Mouse (Mus musculus) forebrain, embryonic 11.5 days (tissue): ENCODE data around the gene Igf2bp2. TPM values are rescaled to one million over a fixed set of nuclear protein-coding genes. Genes with fewer than 3 reads are reported as not detected.

Experiments
- ATAC-seq: fragments of 200-750 bp; cut with Nextera tagmentation; replicated peaks from 2 replicates; pipeline ENCODE4 v1.8.0; 2017; ENCODE audit warnings: moderate TSS enrichment; ENCODE audit not compliant: low FRiP score
- DNase-seq: peaks from one replicate; pipeline ENCODE4 v3.0.0-alpha.2; 2017; ENCODE audit warnings: low spot score
- H3K27ac ChIP-seq: fragments of 300-500 bp; sonication (generic); 2 replicates; pipeline ENCODE4 v1.5.1; 2014; ENCODE audit warnings: low read depth, low read length
- H3K27me3 ChIP-seq: fragments of 300-500 bp; sonication (generic); 2 replicates; pipeline ENCODE4 v1.6.1; 2014; ENCODE audit warnings: mild to moderate bottlenecking, low read length, mixed read lengths; ENCODE audit not compliant: control insufficient read depth, insufficient read depth
- H3K36me3 ChIP-seq: fragments of 300-500 bp; sonication (generic); 2 replicates; pipeline ENCODE4 v1.6.1; 2014; ENCODE audit warnings: mild to moderate bottlenecking, low read length, moderate library complexity, mixed read lengths; ENCODE audit not compliant: control insufficient read depth, insufficient read depth
- H3K4me1 ChIP-seq: fragments of 300-500 bp; sonication (generic); replicated peaks from 2 replicates; pipeline ENCODE4 v1.6.1; 2014; ENCODE audit warnings: low read length, mixed read lengths; ENCODE audit not compliant: control insufficient read depth, insufficient read depth
- H3K4me2 ChIP-seq: fragments of 300-500 bp; sonication (generic); 2 replicates; pipeline ENCODE4 v1.6.1; 2014; ENCODE audit warnings: low read depth, mild to moderate bottlenecking, low read length, moderate library complexity, mixed read lengths; ENCODE audit not compliant: severe bottlenecking
- H3K4me3 ChIP-seq: fragments of 300-500 bp; sonication (generic); 2 replicates; pipeline ENCODE4 v1.5.1; 2014; ENCODE audit warnings: low read depth, low read length
- H3K9ac ChIP-seq: fragments of 300-500 bp; sonication (generic); 2 replicates; pipeline ENCODE4 v1.6.1; 2014; ENCODE audit warnings: low read length
- H3K9me3 ChIP-seq: fragments of 300-500 bp; sonication (generic); 2 replicates; pipeline ENCODE4 v1.6.1; 2016; ENCODE audit warnings: low read length, mixed read lengths; ENCODE audit not compliant: control insufficient read depth
- WGBS: fragments of 180-500 bp; shearing (Covaris S2); extraction: QIAGEN DNeasy Blood & Tissue Kit; methylation state at CpG from one replicate; pipeline ENCODE4 v1.1.7; 2014; 5-methylcytosine and 5-hydroxymethylcytosine counted together
- polyA plus RNA-seq: library from polyadenylated mRNA; unstranded; fragments of >200 nt; fragmentation: Nextera tagmentation; extraction: Ambion mirVana; gene quantifications from 2 replicates; pipeline ENCODE4 v1.2.1, GENCODE M21; 2014

Gene Igf2bp2
- polyA plus RNA-seq, 1 experiment from 2014 or later, result 169 TPM

DNA sequence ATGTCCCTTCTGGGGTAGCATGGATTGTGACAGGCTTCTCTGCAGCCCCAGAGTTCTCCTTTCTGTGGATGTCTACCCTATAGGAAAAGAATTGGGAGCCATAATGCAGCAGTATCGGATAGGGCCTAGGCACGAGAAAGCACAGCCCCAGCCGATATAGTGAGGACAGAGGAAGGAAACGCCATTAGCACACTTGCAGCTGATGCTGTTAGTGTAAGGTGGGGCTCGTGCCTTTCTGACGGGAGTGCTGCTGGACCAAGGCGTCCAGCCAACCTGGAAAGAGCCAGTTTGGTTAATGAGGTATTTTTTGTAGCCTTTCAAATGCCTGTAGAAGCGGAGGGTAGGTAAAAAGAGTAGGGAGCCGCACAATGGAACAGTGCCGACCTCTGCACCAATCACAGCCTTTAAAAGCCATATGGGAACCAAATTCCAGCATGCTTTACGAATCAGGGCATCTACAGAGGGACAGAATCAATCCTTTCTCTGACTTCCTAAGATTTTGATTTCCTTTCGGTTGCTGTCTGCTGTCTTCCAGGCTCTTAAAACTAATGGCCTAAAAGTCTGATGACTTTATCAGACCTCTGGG, 82.9 kb downstream of the Igf2bp2 start:
- ATAC-seq (no peak), DNase-seq (no peak)
- Histone ChIP-seq H3K36me3 (peaks cover 8% of the 10 kb centered on the region), H3K4me3 (no peak overlapping the region), H3K4me1 (no peaks in the 10 kb centered on the region), H3K9me3 (no peaks in the 10 kb centered on the region), H3K4me2 (no peak overlapping the region), H3K9ac (no peak overlapping the region), H3K27me3 (no peaks in the 10 kb centered on the region), H3K27ac (no peak overlapping the region)
- 86% methylated on average over 12 of the region's 12 CpGs for WGBS

- Histone ChIP-seq H3K9me3 (no peaks in the 10 kb centered on the region), H3K4me3 (no peak overlapping the region), H3K9ac (no peak overlapping the region), H3K27me3 (no peaks in the 10 kb centered on the region), H3K4me2 (no peak overlapping the region), H3K36me3 (peaks cover 8% of the 10 kb centered on the region), H3K4me1 (no peaks in the 10 kb centered on the region), H3K27ac (no peak overlapping the region)
- DNase-seq (no peak), ATAC-seq (no peak)
- WGBS, result 48% methylated on average over 4 of the region's 4 CpGs
Observed at GRCm38 (mm10) chr16:22076620-22076941, 86.5 kb downstream of the Igf2bp2 start.

DNA sequence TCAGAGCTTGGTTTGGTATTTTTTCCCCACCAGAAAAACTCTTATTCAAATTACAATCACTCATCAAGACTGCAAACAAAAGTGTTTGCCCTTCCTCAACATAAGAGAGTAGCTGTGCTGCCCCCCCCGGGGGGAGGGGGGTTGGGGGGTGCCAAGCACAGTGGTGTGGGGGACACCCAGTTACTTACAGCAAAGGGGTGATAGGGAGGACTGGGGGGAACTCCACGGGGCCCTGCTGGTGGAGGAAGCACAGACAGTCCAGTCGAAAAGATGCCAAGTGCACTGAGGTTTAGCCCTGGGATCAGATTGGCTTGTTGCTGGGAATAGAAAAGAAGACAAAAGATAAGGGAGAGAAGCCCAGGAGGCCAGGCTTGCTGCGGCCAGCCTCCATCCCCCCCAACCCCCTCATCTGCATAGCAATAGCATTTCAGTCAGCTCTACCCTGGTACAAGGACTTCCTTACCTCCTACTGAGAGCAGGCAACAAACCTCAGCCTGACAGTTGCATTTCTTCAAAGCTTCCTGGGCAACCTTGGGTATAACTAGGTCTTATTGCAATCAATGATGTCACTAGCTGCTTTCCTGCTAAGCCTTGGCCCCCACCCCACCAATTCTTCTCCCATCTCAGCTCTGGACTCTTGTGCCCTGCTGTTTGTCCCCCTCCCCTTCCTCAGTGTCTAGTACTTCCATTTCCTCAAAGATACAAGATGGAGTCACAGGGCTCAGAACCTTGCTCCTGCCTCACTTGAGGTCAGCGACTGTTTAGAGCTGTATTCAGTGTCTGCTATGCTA, 87.1 kb downstream of the Igf2bp2 start:
- no peaks in the 10 kb centered on the region for H3K4me1 ChIP-seq
- DNase-seq (no peak), ATAC-seq (0 out of 2 replicates have a peak, but pooled peaks have one; percentile 39)
- no peaks in the 10 kb centered on the region for H3K9me3 ChIP-seq
- H3K9ac ChIP-seq, result no peak overlapping the region
- H3K4me2 ChIP-seq, result no peak overlapping the region
- no peaks in the 10 kb centered on the region for H3K27me3 ChIP-seq
- no peak overlapping the region for H3K4me3 ChIP-seq
- H3K27ac ChIP-seq, result no peak overlapping the region
- H3K36me3 ChIP-seq, result peaks cover 8% of the 10 kb centered on the region
- 22% methylated on average over 5 of the region's 5 CpGs for WGBS

GRCm38 (mm10) chr16:22075067-22075466, 88.0 kb downstream of the Igf2bp2 start:
- H3K4me3 ChIP-seq, result no peak overlapping the region
- H3K9ac ChIP-seq, result no peak overlapping the region
- DNase-seq (no peak), ATAC-seq (no peak)
- peaks cover 7% of the 10 kb centered on the region for H3K36me3 ChIP-seq
- WGBS, result 82% methylated on average over 6 of the region's 6 CpGs
- no peaks in the 10 kb centered on the region for H3K9me3 ChIP-seq
- H3K4me2 ChIP-seq, result no peak overlapping the region
- no peak overlapping the region for H3K27ac ChIP-seq
- no peaks in the 10 kb centered on the region for H3K27me3 ChIP-seq
- no peaks in the 10 kb centered on the region for H3K4me1 ChIP-seq

- H3K27me3 ChIP-seq, result no peaks in the 10 kb centered on the region
- DNase-seq (no peak), ATAC-seq (no peak)
- H3K4me3 ChIP-seq, result no peak overlapping the region
- H3K27ac ChIP-seq, result no peak overlapping the region
- H3K9me3 ChIP-seq, result no peaks in the 10 kb centered on the region
- H3K4me2 ChIP-seq, result no peak overlapping the region
- peaks cover 6% of the 10 kb centered on the region for H3K36me3 ChIP-seq
- no peak overlapping the region for H3K9ac ChIP-seq
- no peaks in the 10 kb centered on the region for H3K4me1 ChIP-seq
- WGBS, result 81% methylated on average over 7 of the region's 7 CpGs
Observed at GRCm38 (mm10) chr16:22071361-22071760, 91.7 kb downstream of the Igf2bp2 start.

GRCm38 (mm10) chr16:22067406-22067805, 95.7 kb downstream of the Igf2bp2 start:
- Histone ChIP-seq H3K27ac (no peak overlapping the region), H3K36me3 (peaks cover 12% of the 10 kb centered on the region), H3K4me2 (no peak overlapping the region), H3K9me3 (no peaks in the 10 kb centered on the region), H3K4me1 (no peaks in the 10 kb centered on the region), H3K27me3 (no peaks in the 10 kb centered on the region), H3K9ac (no peak overlapping the region), H3K4me3 (no peak overlapping the region)
- DNase-seq, result no peak
- no peak for ATAC-seq
- WGBS, result 94% methylated on average over 8 of the region's 8 CpGs

GRCm38 (mm10) chr16:22065536-22065935, 97.6 kb downstream of the Igf2bp2 start:
- no peak overlapping the region for H3K4me3 ChIP-seq
- H3K36me3 ChIP-seq, result peaks cover 14% of the 10 kb centered on the region
- H3K4me2 ChIP-seq, result no peak overlapping the region
- H3K27ac ChIP-seq, result no peak overlapping the region
- no peaks in the 10 kb centered on the region for H3K9me3 ChIP-seq
- no peak for ATAC-seq
- H3K27me3 ChIP-seq, result no peaks in the 10 kb centered on the region
- H3K4me1 ChIP-seq, result no peaks in the 10 kb centered on the region
- no peak for DNase-seq
- no peak overlapping the region for H3K9ac ChIP-seq

DNA sequence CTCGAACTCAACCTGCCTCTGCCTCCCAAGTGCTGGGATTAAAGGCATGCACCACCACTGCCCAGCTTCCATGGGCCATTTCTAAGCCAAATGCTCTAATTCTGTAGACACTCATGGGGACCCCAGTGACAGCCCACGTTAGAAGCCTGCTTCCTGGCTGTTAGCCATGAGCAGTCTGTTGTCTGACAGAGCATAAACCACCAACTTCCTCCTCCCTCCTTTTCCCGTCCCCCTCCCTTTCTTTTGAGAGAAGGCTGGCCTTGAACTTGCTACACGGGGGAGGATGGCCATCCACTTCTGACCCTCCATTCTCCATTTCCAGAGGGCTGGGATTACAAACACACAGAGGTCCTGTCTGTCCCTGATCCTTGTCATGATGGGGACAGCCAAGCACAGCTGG, 100.8 kb downstream of the Igf2bp2 start:
- no peak overlapping the region for H3K4me2 ChIP-seq
- DNase-seq (no peak), ATAC-seq (no peak)
- H3K9me3 ChIP-seq, result no peaks in the 10 kb centered on the region
- no peaks in the 10 kb centered on the region for H3K4me1 ChIP-seq
- no peak overlapping the region for H3K9ac ChIP-seq
- H3K27ac ChIP-seq, result no peak overlapping the region
- H3K27me3 ChIP-seq, result no peaks in the 10 kb centered on the region
- H3K4me3 ChIP-seq, result no peak overlapping the region
- 89% methylated on average over 4 of the region's 4 CpGs for WGBS
- peaks cover 13% of the 10 kb centered on the region for H3K36me3 ChIP-seq
